Mouse (Mus musculus) embryonic facial prominence, embryonic 15.5 days (tissue): ENCODE results near the gene Cep63. TPM values are rescaled to one million over a fixed set of nuclear protein-coding genes. Genes with fewer than 3 reads are reported as not detected.

Experiments
- ATAC-seq: fragments of 200-750 bp; cut with Nextera tagmentation; 2 replicates; pipeline ENCODE4 v1.8.0; 2017; ENCODE audit warnings: low read depth, moderate TSS enrichment; ENCODE audit not compliant: insufficient number of reproducible peaks, low FRiP score, low TSS enrichment
- H3K27ac ChIP-seq: fragments of 300-500 bp; sonication (generic); replicated peaks from 2 replicates; pipeline ENCODE4 v1.5.1; 2015; ENCODE audit warnings: mild to moderate bottlenecking, inconsistent platforms
- H3K27me3 ChIP-seq: fragments of 300-500 bp; sonication (generic); 2 replicates; pipeline ENCODE4 v1.6.1; 2015; ENCODE audit warnings: inconsistent platforms
- H3K36me3 ChIP-seq: fragments of 300-500 bp; sonication (generic); 2 replicates; pipeline ENCODE4 v1.6.1; 2015; ENCODE audit warnings: mild to moderate bottlenecking, inconsistent platforms
- H3K4me1 ChIP-seq: fragments of 300-500 bp; sonication (generic); 2 replicates; pipeline ENCODE4 v1.6.1; 2015; ENCODE audit warnings: inconsistent platforms
- H3K4me2 ChIP-seq: fragments of 300-500 bp; sonication (generic); replicated peaks from 2 replicates; pipeline ENCODE4 v1.6.1; 2015; ENCODE audit warnings: mild to moderate bottlenecking, inconsistent platforms
- H3K4me3 ChIP-seq: fragments of 300-500 bp; sonication (generic); replicated peaks from 2 replicates; pipeline ENCODE4 v1.5.1; 2015; ENCODE audit warnings: mild to moderate bottlenecking, inconsistent platforms
- H3K9ac ChIP-seq: fragments of 300-500 bp; sonication (generic); 2 replicates; pipeline ENCODE4 v1.6.1; 2015; ENCODE audit warnings: inconsistent platforms
- H3K9me3 ChIP-seq: fragments of 300-500 bp; sonication (generic); replicated peaks from 2 replicates; pipeline ENCODE4 v1.6.1; 2016; ENCODE audit warnings: inconsistent platforms
- WGBS: fragments of 180-500 bp; shearing (Covaris S2); methylation state at CpG from one replicate; pipeline ENCODE4 v1.1.7; 2015; 5-methylcytosine and 5-hydroxymethylcytosine counted together
- polyA plus RNA-seq: library from polyadenylated mRNA; unstranded; fragments of >200 nt; fragmentation: Nextera tagmentation; extraction: Ambion mirVana; gene quantifications from 2 replicates; pipeline ENCODE4 v1.2.1, GENCODE M21; 2015

The Cep63 gene
- polyA plus RNA-seq, 1 experiment from 2014 or later, result 49.3 TPM

- no peaks in the 10 kb centered on the region for H3K9me3 ChIP-seq
- no peak overlapping the region for H3K4me3 ChIP-seq
- WGBS, result 15% methylated on average over 3 of the region's 3 CpGs
- H3K27ac ChIP-seq, result peak overlapping the region; percentile 96
- H3K27me3 ChIP-seq, result no peaks in the 10 kb centered on the region
- H3K4me2 ChIP-seq, result no peak overlapping the region
- peaks cover 63% of the 10 kb centered on the region for H3K4me1 ChIP-seq
- no peak for ATAC-seq
- no peak overlapping the region for H3K9ac ChIP-seq
- H3K36me3 ChIP-seq, result no peaks in the 10 kb centered on the region
These were observed 18.9 kb upstream of the Cep63 start for GRCm38 (mm10) chr9:102645119-102645695.

- WGBS, result 4% methylated on average over 10 of the region's 10 CpGs
- H3K36me3 ChIP-seq, result no peaks in the 10 kb centered on the region
- peaks cover 66% of the 10 kb centered on the region for H3K4me1 ChIP-seq
- ATAC-seq, result peak; percentile 91
- H3K27me3 ChIP-seq, result no peaks in the 10 kb centered on the region
- peak overlapping the region; percentile 96 for H3K27ac ChIP-seq
- H3K9me3 ChIP-seq, result no peaks in the 10 kb centered on the region
- no peak overlapping the region for H3K9ac ChIP-seq
- peak overlapping the region; percentile 10; the same call in 1 of the 2 replicates for H3K4me3 ChIP-seq
- peak overlapping the region; percentile 45 for H3K4me2 ChIP-seq
These were observed 17.3 kb upstream of the Cep63 start for GRCm38 (mm10) chr9:102643486-102644101.

- Histone ChIP-seq H3K27ac (peak overlapping the region; percentile 96), H3K27me3 (no peaks in the 10 kb centered on the region), H3K9ac (no peak overlapping the region), H3K9me3 (no peaks in the 10 kb centered on the region), H3K4me1 (peaks cover 68% of the 10 kb centered on the region), H3K36me3 (no peaks in the 10 kb centered on the region), H3K4me3 (no peak overlapping the region), H3K4me2 (peak overlapping the region; percentile 45)
- WGBS, result 13% methylated on average over 8 of the region's 8 CpGs
- no peak; the same call in 1 of the 2 replicates for ATAC-seq
These were observed 16.7 kb upstream of the Cep63 start for GRCm38 (mm10) chr9:102643071-102643485.

- no peaks in the 10 kb centered on the region for H3K36me3 ChIP-seq
- no peaks in the 10 kb centered on the region for H3K9me3 ChIP-seq
- H3K4me2 ChIP-seq, result no peak overlapping the region
- no peaks in the 10 kb centered on the region for H3K27me3 ChIP-seq
- no peak overlapping the region for H3K9ac ChIP-seq
- no peak overlapping the region for H3K27ac ChIP-seq
- H3K4me1 ChIP-seq, result peaks cover 79% of the 10 kb centered on the region
- ATAC-seq, result no peak
- WGBS, result 58% methylated on average over 6 of the region's 6 CpGs
- no peak overlapping the region for H3K4me3 ChIP-seq
These were observed 15.2 kb upstream of the Cep63 start for GRCm38 (mm10) chr9:102641531-102641930.

- H3K36me3 ChIP-seq, result 0 out of 2 replicates have a peak, but pooled peaks cover 3% of the 10 kb centered on the region
- no peak for ATAC-seq
- H3K9ac ChIP-seq, result no peak overlapping the region
- 73% methylated on average over 8 of the region's 8 CpGs for WGBS
- H3K4me2 ChIP-seq, result no peak overlapping the region
- peaks cover 61% of the 10 kb centered on the region for H3K4me1 ChIP-seq
- no peaks in the 10 kb centered on the region for H3K27me3 ChIP-seq
- H3K27ac ChIP-seq, result peak overlapping the region; percentile 60; the same call in 1 of the 2 replicates
- no peak overlapping the region for H3K4me3 ChIP-seq
- H3K9me3 ChIP-seq, result no peaks in the 10 kb centered on the region
These were observed 13.2 kb upstream of the Cep63 start for GRCm38 (mm10) chr9:102639510-102639909.

GRCm38 (mm10) chr9:102638963-102639362, 12.6 kb upstream of the Cep63 start:
- Histone ChIP-seq H3K27me3 (no peaks in the 10 kb centered on the region), H3K9me3 (no peaks in the 10 kb centered on the region), H3K4me1 (peaks cover 55% of the 10 kb centered on the region), H3K36me3 (peaks cover 8% of the 10 kb centered on the region; the same call in 1 of the 2 replicates), H3K4me3 (no peak overlapping the region), H3K9ac (no peak overlapping the region), H3K4me2 (no peak overlapping the region), H3K27ac (peak overlapping the region; percentile 60)
- 33% methylated on average over 7 of the region's 7 CpGs for WGBS
- ATAC-seq, result no peak

- Histone ChIP-seq H3K4me3 (no peak overlapping the region), H3K9me3 (no peaks in the 10 kb centered on the region), H3K4me2 (no peak overlapping the region), H3K27me3 (no peaks in the 10 kb centered on the region), H3K9ac (no peak overlapping the region), H3K4me1 (peaks cover 37% of the 10 kb centered on the region), H3K27ac (peak overlapping the region; percentile 65; the same call in 1 of the 2 replicates), H3K36me3 (peaks cover 12% of the 10 kb centered on the region; the same call in 1 of the 2 replicates)
- WGBS, result 66% methylated on average over 4 of the region's 4 CpGs
- ATAC-seq, result no peak
These were observed 10.8 kb upstream of the Cep63 start for GRCm38 (mm10) chr9:102637115-102637514.

GRCm38 (mm10) chr9:102636553-102636952, 10.2 kb upstream of the Cep63 start:
- Histone ChIP-seq H3K27me3 (no peaks in the 10 kb centered on the region), H3K27ac (peak overlapping the region; percentile 65; the same call in 1 of the 2 replicates), H3K4me3 (no peak overlapping the region), H3K9me3 (no peaks in the 10 kb centered on the region), H3K9ac (no peak overlapping the region), H3K4me1 (peaks cover 31% of the 10 kb centered on the region), H3K36me3 (peaks cover 14% of the 10 kb centered on the region; the same call in 1 of the 2 replicates), H3K4me2 (no peak overlapping the region)
- WGBS, result 2% methylated on average over 4 of the region's 4 CpGs
- no peak for ATAC-seq

- WGBS, result 67% methylated on average over 8 of the region's 8 CpGs
- no peaks in the 10 kb centered on the region for H3K9me3 ChIP-seq
- H3K36me3 ChIP-seq, result peaks cover 23% of the 10 kb centered on the region; the same call in 1 of the 2 replicates
- no peak for ATAC-seq
- no peak overlapping the region for H3K27ac ChIP-seq
- peaks cover 25% of the 10 kb centered on the region for H3K4me1 ChIP-seq
- no peak overlapping the region for H3K9ac ChIP-seq
- no peaks in the 10 kb centered on the region for H3K27me3 ChIP-seq
- no peak overlapping the region for H3K4me3 ChIP-seq
- H3K4me2 ChIP-seq, result no peak overlapping the region
These were observed 8.1 kb upstream of the Cep63 start for GRCm38 (mm10) chr9:102634453-102634852.

GRCm38 (mm10) chr9:102632923-102633537, 6.7 kb upstream of the Cep63 start:
- Histone ChIP-seq H3K9ac (no peak overlapping the region), H3K4me1 (peaks cover 17% of the 10 kb centered on the region), H3K36me3 (peaks cover 23% of the 10 kb centered on the region; the same call in 1 of the 2 replicates), H3K27me3 (no peaks in the 10 kb centered on the region), H3K9me3 (no peaks in the 10 kb centered on the region), H3K27ac (no peak overlapping the region), H3K4me2 (no peak overlapping the region), H3K4me3 (no peak overlapping the region)
- WGBS, result 60% methylated on average over 1 of the region's 1 CpGs
- ATAC-seq, result no peak

- ATAC-seq, result peak; percentile 68; the same call in 1 of the 2 replicates
- no peak overlapping the region for H3K4me2 ChIP-seq
- H3K27me3 ChIP-seq, result no peaks in the 10 kb centered on the region
- H3K4me3 ChIP-seq, result no peak overlapping the region
- WGBS, result 78% methylated on average over 4 of the region's 4 CpGs
- H3K27ac ChIP-seq, result peak overlapping the region; percentile 17; the same call in 1 of the 2 replicates
- no peak overlapping the region for H3K9ac ChIP-seq
- peaks cover 14% of the 10 kb centered on the region for H3K4me1 ChIP-seq
- H3K9me3 ChIP-seq, result no peaks in the 10 kb centered on the region
- H3K36me3 ChIP-seq, result peaks cover 23% of the 10 kb centered on the region; the same call in 1 of the 2 replicates
These were observed 5.8 kb upstream of the Cep63 start for GRCm38 (mm10) chr9:102632173-102632572.
